Mouse (Mus musculus): Measurements from ENCODE around the gene Bcor. TPM values are rescaled to one million over a fixed set of nuclear protein-coding genes. Genes with fewer than 3 reads are reported as not detected.

Bcor gene
- polyA plus RNA-seq, 1 experiment from 2014 or later = 27.7 TPM

DNA sequence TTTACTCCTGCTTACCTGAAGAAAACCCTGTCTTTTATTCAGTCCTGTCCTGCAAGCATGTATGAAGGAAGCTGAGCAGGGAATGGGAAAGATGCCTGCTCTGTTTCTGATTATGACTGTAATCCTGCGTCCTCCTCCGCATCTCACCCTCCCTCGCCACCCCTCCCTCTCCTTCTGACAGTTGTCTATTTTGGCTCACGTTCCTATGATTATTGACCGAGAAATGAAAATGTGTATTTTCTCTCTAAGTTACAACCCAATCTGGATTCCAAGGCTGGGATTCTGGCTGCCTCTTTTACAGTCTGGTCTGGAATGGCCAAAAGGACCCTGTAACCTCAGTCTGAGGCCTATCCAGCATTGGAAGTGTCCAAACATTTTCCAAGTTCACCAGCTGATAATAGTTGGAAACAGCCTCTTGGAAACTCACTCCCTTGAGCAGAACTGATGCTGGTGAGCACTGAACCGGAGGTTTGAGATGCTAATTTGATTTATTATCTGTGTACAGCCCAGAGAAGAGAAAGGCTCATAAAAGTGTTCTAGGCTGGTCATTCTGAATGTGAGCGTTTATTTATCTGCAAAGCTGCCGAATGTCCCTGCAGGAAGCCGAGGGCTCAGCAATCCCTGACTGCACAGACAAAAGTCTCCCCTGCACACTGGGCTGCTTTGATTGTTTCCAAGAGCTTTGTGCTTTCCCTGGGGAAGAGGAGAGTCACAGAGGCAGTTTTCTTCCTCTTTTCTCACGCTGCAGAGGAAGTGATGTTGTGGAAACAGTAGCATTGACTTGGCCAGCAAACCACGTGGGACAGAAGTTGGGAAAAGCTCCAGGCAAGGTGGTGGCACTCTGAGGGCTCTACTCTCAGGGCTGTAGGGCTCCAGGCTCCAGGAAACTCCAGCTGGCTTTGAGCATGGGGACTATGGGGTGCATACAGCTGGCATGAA lies 4.7 kb upstream of the Bcor start:
- no peak overlapping the region for H3K9ac ChIP-seq (ENCODE audit: low read length)
- no peak overlapping the region for H3K4me2 ChIP-seq
- H3K4me1 ChIP-seq (ENCODE audit: control insufficient read depth, insufficient read depth, low read length) = peaks cover 3% of the 10 kb centered on the region; the same call in 1 of the 2 replicates
- ATAC-seq (ENCODE audit: low FRiP score) (no peak), DNase-seq (ENCODE audit: low spot score, missing footprints) (no peak)
- H3K4me3 ChIP-seq (ENCODE audit: low read depth, low read length) = no peak overlapping the region
- H3K27ac ChIP-seq (ENCODE audit: low read depth, low read length) = no peak overlapping the region; the same call in 1 of the 2 replicates
- no peaks in the 10 kb centered on the region for H3K36me3 ChIP-seq (ENCODE audit: control insufficient read depth, insufficient read depth, low read length)
- H3K9me3 ChIP-seq (ENCODE audit: control insufficient read depth, low read length) = no peaks in the 10 kb centered on the region
- 46% methylated on average over 11 of the region's 11 CpGs for WGBS
- peaks cover 2% of the 10 kb centered on the region; the same call in 1 of the 2 replicates for H3K27me3 ChIP-seq (ENCODE audit: control insufficient read depth, insufficient read depth, low read length)

DNA sequence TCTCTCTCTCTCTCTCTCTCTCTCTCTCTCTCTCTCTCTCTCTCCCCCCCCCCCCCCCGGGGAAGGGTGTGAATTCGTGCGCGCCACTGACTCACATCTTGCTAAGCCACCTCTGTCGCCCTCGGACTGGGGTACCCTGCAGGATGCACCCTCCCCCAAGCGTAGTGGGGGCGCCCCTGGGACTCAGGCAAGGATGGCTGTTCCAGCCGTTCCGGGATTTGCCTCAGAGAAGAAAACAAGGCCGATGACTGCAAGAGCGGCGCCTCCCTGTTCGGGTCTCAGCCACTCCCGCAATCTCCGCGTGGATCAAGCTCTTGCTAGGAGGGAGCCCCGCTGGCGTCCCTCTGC lies 647 bp downstream of the Bcor start:
- peaks cover 14% of the 10 kb centered on the region for H3K4me1 ChIP-seq (ENCODE audit: control insufficient read depth, insufficient read depth, low read length)

DNA sequence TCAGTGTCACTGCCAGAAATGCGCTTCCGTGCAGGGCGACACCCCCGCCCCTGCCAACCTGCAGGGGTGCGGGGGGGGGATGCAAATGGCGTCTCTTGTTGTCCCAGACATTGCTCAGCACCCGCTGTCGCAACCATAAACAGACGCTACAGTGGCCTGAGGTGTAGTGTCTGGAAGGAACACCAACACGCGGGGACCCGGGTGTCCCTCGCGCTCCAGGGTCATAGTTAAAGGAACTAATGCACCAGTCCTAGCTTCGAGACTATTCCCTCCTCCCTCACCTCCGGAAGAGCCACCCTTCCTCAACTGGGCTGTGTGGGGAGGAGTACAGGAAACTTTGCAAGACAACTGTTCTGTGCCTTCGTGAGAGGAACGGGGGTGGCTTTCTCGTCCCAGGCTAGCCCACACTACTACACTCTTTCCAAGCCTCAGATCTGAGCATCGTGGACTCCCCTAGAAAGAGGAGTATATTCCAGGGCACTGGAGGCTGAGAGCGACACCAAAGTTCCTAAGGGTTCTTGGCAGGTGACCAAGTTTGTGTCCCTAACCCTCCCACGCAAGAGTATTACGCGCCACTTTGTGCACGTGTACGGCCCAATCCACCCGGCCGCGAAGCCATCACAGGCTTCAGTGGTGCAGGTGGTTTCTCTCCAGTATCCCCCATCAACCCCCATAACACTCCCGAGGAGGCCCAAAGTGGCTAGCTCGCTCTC lies 1.2 kb downstream of the Bcor start:
- no peaks in the 10 kb centered on the region for H3K9me3 ChIP-seq (ENCODE audit: control insufficient read depth, low read length)
- ATAC-seq (ENCODE audit: low FRiP score) = peak; percentile 15

More for the DNA sequence above, 647 bp downstream of the Bcor start:
- Histone ChIP-seq H3K4me3 (ENCODE audit: low read depth, low read length) (peak overlapping the region; percentile 43), H3K27me3 (ENCODE audit: control insufficient read depth, insufficient read depth, low read length) (peaks cover 46% of the 10 kb centered on the region), H3K4me2 (peak overlapping the region; percentile 65), H3K9me3 (ENCODE audit: control insufficient read depth, low read length) (no peaks in the 10 kb centered on the region), H3K36me3 (ENCODE audit: control insufficient read depth, insufficient read depth, low read length) (no peaks in the 10 kb centered on the region), H3K27ac (ENCODE audit: low read depth, low read length) (peak overlapping the region; percentile 65), H3K9ac (ENCODE audit: low read length) (peak overlapping the region; percentile 75)
- ATAC-seq (ENCODE audit: low FRiP score) (peak; percentile 27; the same call in 1 of the 2 replicates), DNase-seq (ENCODE audit: low spot score, missing footprints) (peak; percentile 90)
- WGBS = 13% methylated on average over 7 of the region's 19 CpGs

DNA sequence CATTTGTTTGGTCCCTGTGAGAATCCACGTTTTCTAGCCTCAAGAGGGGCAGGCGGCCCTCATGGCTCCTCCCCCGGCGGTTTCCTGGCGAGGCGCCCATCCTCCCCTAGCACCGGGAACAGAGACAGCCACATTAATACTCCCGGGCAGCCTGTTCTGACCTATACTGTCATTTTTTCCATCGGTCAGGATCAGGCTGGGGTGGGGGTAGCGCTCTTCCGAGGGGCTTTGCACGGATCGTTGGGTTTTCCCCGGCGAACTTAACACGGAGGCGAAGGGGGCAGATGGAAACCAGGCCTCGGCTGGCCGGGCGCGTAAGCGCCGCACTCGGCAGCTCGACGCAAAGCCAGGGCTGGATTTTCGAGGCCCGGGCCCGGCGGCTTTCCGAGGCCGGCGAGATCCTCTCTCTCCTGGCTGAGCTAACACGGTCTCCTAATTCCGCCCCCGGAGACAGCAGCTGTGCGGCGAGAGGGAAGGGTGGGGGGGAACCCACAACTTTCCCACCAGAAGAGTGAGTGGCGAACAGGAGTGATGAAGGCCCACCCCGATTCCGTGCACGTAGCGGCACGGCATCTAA lies 1.8 kb downstream of the Bcor start:
- Histone ChIP-seq H3K36me3 (ENCODE audit: control insufficient read depth, insufficient read depth, low read length) (no peaks in the 10 kb centered on the region), H3K9ac (ENCODE audit: low read length) (no peak overlapping the region), H3K27ac (ENCODE audit: low read depth, low read length) (0 out of 2 replicates have a peak overlapping the region, but pooled peaks have one; percentile 40), H3K4me1 (ENCODE audit: control insufficient read depth, insufficient read depth, low read length) (peaks cover 14% of the 10 kb centered on the region), H3K9me3 (ENCODE audit: control insufficient read depth, low read length) (no peaks in the 10 kb centered on the region), H3K4me2 (peak overlapping the region; percentile 65), H3K4me3 (ENCODE audit: low read depth, low read length) (peak overlapping the region; percentile 22; the same call in 1 of the 2 replicates), H3K27me3 (ENCODE audit: control insufficient read depth, insufficient read depth, low read length) (peaks cover 58% of the 10 kb centered on the region)
- 7% methylated on average over 42 of the region's 44 CpGs for WGBS
- ATAC-seq (ENCODE audit: low FRiP score) = peak; percentile 57
- DNase-seq (ENCODE audit: low spot score, missing footprints) = peak; percentile 94

More for the DNA sequence above, 1.2 kb downstream of the Bcor start:
- Histone ChIP-seq H3K4me2 (peak overlapping the region; percentile 65), H3K4me3 (ENCODE audit: low read depth, low read length) (peak overlapping the region; percentile 43), H3K9ac (ENCODE audit: low read length) (no peak overlapping the region; the same call in 1 of the 2 replicates), H3K4me1 (ENCODE audit: control insufficient read depth, insufficient read depth, low read length) (peaks cover 14% of the 10 kb centered on the region), H3K36me3 (ENCODE audit: control insufficient read depth, insufficient read depth, low read length) (no peaks in the 10 kb centered on the region), H3K27ac (ENCODE audit: low read depth, low read length) (no peak overlapping the region), H3K27me3 (ENCODE audit: control insufficient read depth, insufficient read depth, low read length) (peaks cover 52% of the 10 kb centered on the region)
- WGBS = 8% methylated on average over 31 of the region's 31 CpGs
- peak; percentile 86 for DNase-seq (ENCODE audit: low spot score, missing footprints)

DNA sequence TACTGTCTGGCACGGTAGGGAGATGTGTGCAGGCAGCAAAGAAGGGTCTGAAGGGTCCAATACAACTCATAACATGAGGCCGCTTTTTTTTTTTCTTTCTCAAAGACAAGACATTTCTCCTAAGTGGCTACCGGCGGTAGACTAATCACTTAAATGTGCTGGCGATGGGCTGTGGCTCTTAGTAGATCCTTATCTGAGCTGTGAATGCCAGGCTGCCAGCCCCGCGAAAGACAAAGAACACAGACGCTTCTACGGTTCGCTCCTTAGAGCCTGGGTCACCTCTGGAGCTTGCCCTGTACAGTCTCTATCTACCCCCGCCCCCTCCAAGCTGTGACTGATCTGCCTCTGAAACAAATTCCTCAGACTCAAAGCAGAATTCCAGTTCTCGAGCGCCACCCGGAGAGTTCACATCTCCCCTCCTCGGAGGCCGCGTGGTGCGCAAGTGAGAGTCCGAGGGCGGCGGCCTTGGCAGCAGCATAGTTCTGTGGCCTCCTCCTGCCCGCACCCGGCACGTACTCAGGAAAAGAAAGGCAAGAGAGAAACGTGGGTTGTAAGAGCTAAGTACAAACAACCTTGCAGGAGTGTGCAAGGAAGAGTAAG lies 2.7 kb downstream of the Bcor start:
- H3K9ac ChIP-seq (ENCODE audit: low read length) = no peak overlapping the region
- peaks cover 67% of the 10 kb centered on the region for H3K27me3 ChIP-seq (ENCODE audit: control insufficient read depth, insufficient read depth, low read length)
- H3K36me3 ChIP-seq (ENCODE audit: control insufficient read depth, insufficient read depth, low read length) = no peaks in the 10 kb centered on the region
- H3K4me1 ChIP-seq (ENCODE audit: control insufficient read depth, insufficient read depth, low read length) = peaks cover 16% of the 10 kb centered on the region
- DNase-seq (ENCODE audit: low spot score, missing footprints) (peak; percentile 91), ATAC-seq (ENCODE audit: low FRiP score) (no peak)
- H3K9me3 ChIP-seq (ENCODE audit: control insufficient read depth, low read length) = no peaks in the 10 kb centered on the region
- peak overlapping the region; percentile 65; the same call in 1 of the 2 replicates for H3K4me2 ChIP-seq
- peak overlapping the region; percentile 2; the same call in 1 of the 2 replicates for H3K4me3 ChIP-seq (ENCODE audit: low read depth, low read length)
- H3K27ac ChIP-seq (ENCODE audit: low read depth, low read length) = no peak overlapping the region
- WGBS = 3% methylated on average over 25 of the region's 25 CpGs

DNA sequence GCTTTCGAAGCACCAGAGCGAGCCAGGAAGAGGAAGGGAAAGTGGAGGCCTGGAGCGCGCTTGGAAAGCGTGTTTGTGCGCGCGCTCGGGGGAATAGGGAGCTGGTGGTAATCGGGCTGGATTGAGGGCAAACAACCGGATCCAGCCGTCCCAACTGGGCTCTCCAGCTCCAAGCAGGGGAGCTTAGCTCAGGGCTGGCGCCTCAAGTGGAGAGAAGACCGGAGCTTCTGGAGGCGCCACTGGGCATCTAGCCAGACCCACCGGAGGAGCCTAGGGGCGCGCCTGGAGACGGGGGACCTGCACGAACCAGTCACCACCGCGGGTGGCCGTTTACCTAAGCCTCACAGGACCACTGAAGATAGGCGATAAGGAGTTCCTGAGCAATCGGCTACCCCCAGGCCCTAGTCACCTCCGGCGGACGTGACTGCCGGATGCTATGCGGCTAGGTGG lies 4.3 kb downstream of the Bcor start:
- no peak overlapping the region for H3K27ac ChIP-seq (ENCODE audit: low read depth, low read length)
- H3K9ac ChIP-seq (ENCODE audit: low read length) = no peak overlapping the region; the same call in 1 of the 2 replicates
- ATAC-seq (ENCODE audit: low FRiP score) = no peak
- peak overlapping the region; percentile 36 for H3K4me2 ChIP-seq
- 0 out of 2 replicates have a peak overlapping the region, but pooled peaks have one; percentile 5 for H3K4me3 ChIP-seq (ENCODE audit: low read depth, low read length)
- 9% methylated on average over 28 of the region's 30 CpGs for WGBS
- H3K4me1 ChIP-seq (ENCODE audit: control insufficient read depth, insufficient read depth, low read length) = peaks cover 18% of the 10 kb centered on the region
- DNase-seq (ENCODE audit: low spot score, missing footprints) = peak; percentile 90
- H3K9me3 ChIP-seq (ENCODE audit: control insufficient read depth, low read length) = no peaks in the 10 kb centered on the region
- H3K27me3 ChIP-seq (ENCODE audit: control insufficient read depth, insufficient read depth, low read length) = peaks cover 82% of the 10 kb centered on the region
- no peaks in the 10 kb centered on the region for H3K36me3 ChIP-seq (ENCODE audit: control insufficient read depth, insufficient read depth, low read length)

DNA sequence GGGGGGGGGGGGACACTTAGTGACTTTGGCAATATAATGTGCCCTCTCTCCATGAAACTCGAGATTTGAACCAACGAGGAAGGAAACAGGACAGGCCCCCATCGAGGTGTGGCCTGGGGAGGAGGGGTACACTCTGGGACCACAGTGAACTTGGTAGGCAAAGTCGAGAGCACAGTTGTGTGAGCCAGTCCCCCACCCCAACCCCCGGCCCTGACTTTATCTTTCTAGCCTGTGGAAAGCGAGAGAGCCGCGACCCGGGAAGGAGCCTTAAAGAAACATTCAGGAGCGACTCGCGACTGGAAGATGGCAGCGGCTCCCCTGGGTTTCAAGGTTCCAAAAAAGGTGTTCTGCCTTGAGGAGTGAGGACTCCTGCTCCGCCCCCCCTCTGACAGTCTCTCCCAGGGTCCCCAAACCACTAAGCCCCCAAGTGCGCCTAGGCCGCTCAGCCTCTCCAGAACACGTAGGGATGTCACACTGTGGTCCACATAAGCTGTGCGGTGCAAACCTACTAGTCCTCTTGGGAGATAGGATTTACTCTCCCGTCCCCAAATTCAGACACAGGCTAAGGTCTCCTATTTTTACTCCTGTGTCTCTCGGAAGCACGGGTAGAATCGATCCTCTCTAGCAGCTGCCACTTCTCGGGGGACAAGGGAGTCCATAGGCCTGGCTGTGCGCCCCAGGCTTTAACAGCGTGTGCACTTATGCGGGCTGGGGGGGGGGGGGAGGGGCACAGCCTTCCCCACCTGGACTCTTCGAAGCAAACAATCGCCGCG lies 4.9 kb downstream of the Bcor start:
- Histone ChIP-seq H3K27ac (ENCODE audit: low read depth, low read length) (no peak overlapping the region), H3K9ac (ENCODE audit: low read length) (no peak overlapping the region; the same call in 1 of the 2 replicates), H3K4me1 (ENCODE audit: control insufficient read depth, insufficient read depth, low read length) (peaks cover 20% of the 10 kb centered on the region), H3K4me3 (ENCODE audit: low read depth, low read length) (0 out of 2 replicates have a peak overlapping the region, but pooled peaks have one; percentile 5), H3K4me2 (peak overlapping the region; percentile 36), H3K36me3 (ENCODE audit: control insufficient read depth, insufficient read depth, low read length) (no peaks in the 10 kb centered on the region), H3K27me3 (ENCODE audit: control insufficient read depth, insufficient read depth, low read length) (peaks cover 88% of the 10 kb centered on the region), H3K9me3 (ENCODE audit: control insufficient read depth, low read length) (no peaks in the 10 kb centered on the region)
- 6% methylated on average over 30 of the region's 30 CpGs for WGBS
- DNase-seq (ENCODE audit: low spot score, missing footprints) (peak; percentile 91), ATAC-seq (ENCODE audit: low FRiP score) (no peak)
